Mouse (Mus musculus) G1E (cell line): ENCODE measurements around the gene Tm4sf20.

Experiments used
- CTCF ChIP-seq: IDR thresholded peaks from 2 replicates; pipeline ENCODE4 v1.5.1; 2012; ENCODE audit warnings: low read depth, low read length, inconsistent platforms, mixed read lengths
- GATA2 ChIP-seq: IDR thresholded peaks from 2 replicates; pipeline ENCODE4 v1.6.1; 2012; ENCODE audit warnings: low read depth, low read length, inconsistent platforms, borderline replicate concordance
- TAL1 ChIP-seq: conservative IDR thresholded peaks from 2 replicates; pipeline ENCODE4 v1.6.1; 2012; ENCODE audit warnings: low read depth, low read length, inconsistent platforms, mixed read lengths

- TF ChIP-seq CTCF (no peak), TAL1 (no peak), GATA2 (no peak)
Observed at GRCm38 (mm10) chr1:82801105-82801783, 33.0 kb upstream of the Tm4sf20 start.
